Mouse (Mus musculus): ENCODE data around the gene Alg14. TPM values are rescaled to one million over a fixed set of nuclear protein-coding genes. Genes with fewer than 3 reads are reported as not detected.
A peak's percentile ranks its signal among the peaks of the same experiment; 100 is the strongest.

Alg14 gene
- polyA plus RNA-seq, 1 experiment, result 6.4 TPM

- Histone ChIP-seq H3K4me3 (ENCODE audit: low read depth, low read length) (peak overlapping the region; percentile 76), H3K27ac (ENCODE audit: insufficient read depth, low read depth, low read length) (peak overlapping the region; percentile 88), H3K36me3 (ENCODE audit: control insufficient read depth, insufficient read depth, low read length) (no peaks in the 10 kb centered on the region), H3K4me1 (ENCODE audit: control insufficient read depth, insufficient read depth, insufficient read length, low read length) (peaks cover 9% of the 10 kb centered on the region; the same call in 1 of the 2 replicates), H3K27me3 (ENCODE audit: control insufficient read depth, insufficient read depth, low read length) (0 out of 2 replicates have a peak, but pooled peaks cover 3% of the 10 kb centered on the region)
- no peak for TF ChIP-seq POLR2A (IDR thresholded peaks at IDR 0.05; ENCODE audit: low read depth, low read length)
- no peak for TF ChIP-seq CTCF (IDR thresholded peaks at IDR 0.05; ENCODE audit: extremely low read depth, insufficient read length, insufficient replicate concordance, low read depth, low read length)
- WGBS, result under 1% methylated on average over 96 of the region's 97 CpGs
Measured at GRCm38 (mm10) chr3:121262521-121263204, 28.9 kb upstream of the Alg14 start.

- Histone ChIP-seq H3K36me3 (ENCODE audit: control insufficient read depth, insufficient read depth, low read length) (no peaks in the 10 kb centered on the region), H3K27me3 (ENCODE audit: control insufficient read depth, insufficient read depth, low read length) (0 out of 2 replicates have a peak, but pooled peaks cover 3% of the 10 kb centered on the region), H3K27ac (ENCODE audit: insufficient read depth, low read depth, low read length) (peak overlapping the region; percentile 88), H3K4me1 (ENCODE audit: control insufficient read depth, insufficient read depth, insufficient read length, low read length) (peaks cover 9% of the 10 kb centered on the region; the same call in 1 of the 2 replicates), H3K4me3 (ENCODE audit: low read depth, low read length) (peak overlapping the region; percentile 76)
- WGBS, result 2% methylated on average over 20 of the region's 20 CpGs
- no peak for TF ChIP-seq CTCF (IDR thresholded peaks at IDR 0.05; ENCODE audit: extremely low read depth, insufficient read length, insufficient replicate concordance, low read depth, low read length)
Measured at GRCm38 (mm10) chr3:121263205-121263548, 28.4 kb upstream of the Alg14 start.

GRCm38 (mm10) chr3:121264242-121264641 lies 27.3 kb upstream of the Alg14 start:
- H3K27ac ChIP-seq (ENCODE audit: insufficient read depth, low read depth, low read length), result no peak overlapping the region
- 89% methylated on average over 6 of the region's 6 CpGs for WGBS

GRCm38 (mm10) chr3:121267283-121267682 lies 24.3 kb upstream of the Alg14 start:
- H3K27me3 ChIP-seq (ENCODE audit: control insufficient read depth, insufficient read depth, low read length), result 0 out of 2 replicates have a peak, but pooled peaks cover under 1% of the 10 kb centered on the region
- WGBS, result 84% methylated on average over 5 of the region's 5 CpGs
- no peak overlapping the region for H3K4me3 ChIP-seq (ENCODE audit: low read depth, low read length)
- H3K4me1 ChIP-seq (ENCODE audit: control insufficient read depth, insufficient read depth, insufficient read length, low read length), result no peaks in the 10 kb centered on the region; the same call in 1 of the 2 replicates
- H3K27ac ChIP-seq (ENCODE audit: insufficient read depth, low read depth, low read length), result no peak overlapping the region
- TF ChIP-seq POLR2A (IDR thresholded peaks at IDR 0.05; ENCODE audit: low read depth, low read length) (no peak), CTCF (IDR thresholded peaks at IDR 0.05; ENCODE audit: extremely low read depth, insufficient read length, insufficient replicate concordance, low read depth, low read length) (no peak)
- no peaks in the 10 kb centered on the region for H3K36me3 ChIP-seq (ENCODE audit: control insufficient read depth, insufficient read depth, low read length)

More at GRCm38 (mm10) chr3:121264242-121264641, 27.3 kb upstream of the Alg14 start:
- Histone ChIP-seq H3K36me3 (ENCODE audit: control insufficient read depth, insufficient read depth, low read length) (no peaks in the 10 kb centered on the region), H3K4me1 (ENCODE audit: control insufficient read depth, insufficient read depth, insufficient read length, low read length) (peaks cover 6% of the 10 kb centered on the region; the same call in 1 of the 2 replicates), H3K27me3 (ENCODE audit: control insufficient read depth, insufficient read depth, low read length) (0 out of 2 replicates have a peak, but pooled peaks cover 3% of the 10 kb centered on the region), H3K4me3 (ENCODE audit: low read depth, low read length) (no peak overlapping the region)
- TF ChIP-seq POLR2A (IDR thresholded peaks at IDR 0.05; ENCODE audit: low read depth, low read length) (no peak), CTCF (IDR thresholded peaks at IDR 0.05; ENCODE audit: extremely low read depth, insufficient read length, insufficient replicate concordance, low read depth, low read length) (no peak)

GRCm38 (mm10) chr3:121272577-121272976 lies 19.0 kb upstream of the Alg14 start:
- no peak overlapping the region for H3K27ac ChIP-seq (ENCODE audit: insufficient read depth, low read depth, low read length)
- no peak overlapping the region for H3K4me3 ChIP-seq (ENCODE audit: low read depth, low read length)
- TF ChIP-seq CTCF (IDR thresholded peaks at IDR 0.05; ENCODE audit: extremely low read depth, insufficient read length, insufficient replicate concordance, low read depth, low read length) (no peak), POLR2A (IDR thresholded peaks at IDR 0.05; ENCODE audit: low read depth, low read length) (no peak)
- H3K36me3 ChIP-seq (ENCODE audit: control insufficient read depth, insufficient read depth, low read length), result no peaks in the 10 kb centered on the region
- peaks cover 4% of the 10 kb centered on the region; the same call in 1 of the 2 replicates for H3K4me1 ChIP-seq (ENCODE audit: control insufficient read depth, insufficient read depth, insufficient read length, low read length)
- WGBS, result 69% methylated on average over 2 of the region's 2 CpGs
- H3K27me3 ChIP-seq (ENCODE audit: control insufficient read depth, insufficient read depth, low read length), result no peaks in the 10 kb centered on the region

GRCm38 (mm10) chr3:121274010-121274409 lies 17.6 kb upstream of the Alg14 start:
- H3K27ac ChIP-seq (ENCODE audit: insufficient read depth, low read depth, low read length), result no peak overlapping the region
- no peaks in the 10 kb centered on the region for H3K27me3 ChIP-seq (ENCODE audit: control insufficient read depth, insufficient read depth, low read length)
- no peak overlapping the region for H3K4me3 ChIP-seq (ENCODE audit: low read depth, low read length)
- peaks cover 4% of the 10 kb centered on the region; the same call in 1 of the 2 replicates for H3K4me1 ChIP-seq (ENCODE audit: control insufficient read depth, insufficient read depth, insufficient read length, low read length)
- TF ChIP-seq CTCF (IDR thresholded peaks at IDR 0.05; ENCODE audit: extremely low read depth, insufficient read length, insufficient replicate concordance, low read depth, low read length) (no peak), POLR2A (IDR thresholded peaks at IDR 0.05; ENCODE audit: low read depth, low read length) (no peak)
- no peaks in the 10 kb centered on the region for H3K36me3 ChIP-seq (ENCODE audit: control insufficient read depth, insufficient read depth, low read length)
- WGBS, result 61% methylated on average over 2 of the region's 2 CpGs

GRCm38 (mm10) chr3:121277009-121277408 lies 14.6 kb upstream of the Alg14 start:
- WGBS, result 54% methylated on average over 4 of the region's 4 CpGs
- H3K4me3 ChIP-seq (ENCODE audit: low read depth, low read length), result no peak overlapping the region

More at GRCm38 (mm10) chr3:121277009-121277408, 14.6 kb upstream of the Alg14 start:
- Histone ChIP-seq H3K4me1 (ENCODE audit: control insufficient read depth, insufficient read depth, insufficient read length, low read length) (peaks cover 4% of the 10 kb centered on the region; the same call in 1 of the 2 replicates), H3K36me3 (ENCODE audit: control insufficient read depth, insufficient read depth, low read length) (no peaks in the 10 kb centered on the region), H3K27ac (ENCODE audit: insufficient read depth, low read depth, low read length) (no peak overlapping the region), H3K27me3 (ENCODE audit: control insufficient read depth, insufficient read depth, low read length) (no peaks in the 10 kb centered on the region)
- no peak for TF ChIP-seq CTCF (IDR thresholded peaks at IDR 0.05; ENCODE audit: extremely low read depth, insufficient read length, insufficient replicate concordance, low read depth, low read length)
- TF ChIP-seq POLR2A (IDR thresholded peaks at IDR 0.05; ENCODE audit: low read depth, low read length), result no peak

Measured in small intestine, adult 2 months (tissue).